Mouse (Mus musculus) spleen, postnatal 0 days (tissue): ENCODE measurements around the gene Cyb5r4. TPM values are rescaled to one million over a fixed set of nuclear protein-coding genes. Genes with fewer than 3 reads are reported as not detected.

Experiments
- polyA plus RNA-seq: library from polyadenylated mRNA; unstranded; fragments of >200 nt; fragmentation: Nextera tagmentation; extraction: Ambion mirVana; gene quantifications from 2 replicates; pipeline ENCODE4 v1.2.1, GENCODE M21; 2015

Cyb5r4 gene
- polyA plus RNA-seq, result 55.3 and 61.5 TPM in 2 replicates

GRCm38 (mm10) chr9:87021778-87022523, at the start of gene Cyb5r4:
TSS of gene Cyb5r4 (plus strand) at chr9:87022014.

GRCm38 (mm10) chr9:87015288-87015937, 6.4 kb upstream of the Cyb5r4 start, which contains the start of gene Ripply2:
TSS of gene Ripply2 (plus strand) at chr9:87015537.

Other genes with a start within 250 kb of the Cyb5r4 start
- not detected in 2 replicates for gene Snap91, start 141.4 kb upstream of the Cyb5r4 start, polyA plus RNA-seq
- gene Ripply2, start 6.5 kb upstream of the Cyb5r4 start, polyA plus RNA-seq, result not detected in 2 replicates
- not detected in 2 replicates for gene Mrap2, start 122.3 kb downstream of the Cyb5r4 start, polyA plus RNA-seq
- 3.2 and 3.3 TPM in 2 replicates for gene Cep162, start 233.5 kb downstream of the Cyb5r4 start, polyA plus RNA-seq